Mouse (Mus musculus) heart, embryonic 10.5 days (tissue): ENCODE measurements around the gene Fkrp. TPM values are rescaled to one million over a fixed set of nuclear protein-coding genes. Genes with fewer than 3 reads are reported as not detected.

Experiments used
- DNase-seq: peaks from one replicate; pipeline ENCODE4 v3.0.0-alpha.2; 2017; ENCODE audit warnings: low spot score
- H3K27ac ChIP-seq: fragments of 300-500 bp; sonication (generic); 2 replicates; pipeline ENCODE4 v1.5.1; 2016; ENCODE audit warnings: mild to moderate bottlenecking
- H3K27me3 ChIP-seq: fragments of 300-500 bp; sonication (generic); 2 replicates; pipeline ENCODE4 v1.6.1; 2016; ENCODE audit warnings: mild to moderate bottlenecking; ENCODE audit not compliant: poor library complexity, insufficient read depth, severe bottlenecking
- H3K36me3 ChIP-seq: fragments of 300-500 bp; sonication (generic); 2 replicates; pipeline ENCODE4 v1.6.1; 2016; ENCODE audit warnings: mild to moderate bottlenecking, moderate library complexity
- H3K4me1 ChIP-seq: fragments of 300-500 bp; sonication (generic); 2 replicates; pipeline ENCODE4 v1.6.1; 2016; ENCODE audit warnings: mild to moderate bottlenecking
- H3K4me3 ChIP-seq: fragments of 300-500 bp; sonication (generic); 2 replicates; pipeline ENCODE4 v1.5.1; 2016; ENCODE audit warnings: mild to moderate bottlenecking, moderate library complexity
- H3K9me3 ChIP-seq: fragments of 300-500 bp; sonication (generic); 2 replicates; pipeline ENCODE4 v1.6.1; 2016; ENCODE audit warnings: mild to moderate bottlenecking, moderate library complexity
- whole genome bisulfite sequencing: fragments of 180-500 bp; shearing (Covaris S2); methylation state at CpG from one replicate; pipeline ENCODE4 v1.1.7; 2016; 5-methylcytosine and 5-hydroxymethylcytosine counted together
- polyA plus RNA-seq: library from polyadenylated mRNA; unstranded; fragments of >200 nt; fragmentation: Nextera tagmentation; extraction: Ambion mirVana; gene quantifications from 2 replicates; pipeline ENCODE4 v1.2.1, GENCODE M21; 2016

Gene Fkrp
- polyA plus RNA-seq, 1 experiment from 2014 or later: 29.5 TPM

DNA sequence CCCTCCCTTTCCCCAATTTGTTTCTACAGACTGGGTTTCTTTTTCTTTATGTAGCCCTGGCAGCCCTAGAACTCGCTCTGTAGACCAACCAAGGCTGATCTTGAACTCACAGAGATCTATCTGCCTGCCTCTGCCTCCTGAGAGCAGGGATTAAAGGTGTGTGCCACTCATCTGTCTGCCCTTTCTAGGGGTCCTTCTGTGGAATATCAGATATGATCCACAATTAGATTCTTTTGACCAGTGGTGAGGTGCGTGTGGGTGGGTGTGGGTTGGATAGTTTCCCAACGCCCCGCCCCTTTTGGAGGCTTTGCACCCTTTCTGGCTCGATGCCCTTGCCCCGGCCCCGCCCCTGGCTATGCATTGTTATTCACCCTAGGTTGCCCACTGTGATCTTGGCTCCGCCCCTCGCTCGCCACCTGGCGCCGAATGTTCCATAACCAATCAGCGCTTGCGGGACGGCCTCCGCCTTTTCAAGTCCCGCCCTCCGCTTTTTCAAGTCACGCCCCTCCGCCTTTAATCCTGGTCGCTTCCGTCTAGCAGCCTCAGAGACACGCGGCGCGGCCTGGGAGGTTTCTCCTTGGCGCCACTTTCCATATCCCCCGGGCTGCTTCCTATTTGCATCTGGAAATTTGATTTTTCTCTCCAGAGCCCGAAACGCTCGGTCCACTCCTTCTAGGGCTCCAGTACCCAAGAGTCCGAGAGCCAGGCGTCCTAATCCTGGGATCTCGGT lies 35.5 kb downstream of the Fkrp start, which contains the start of gene Slc1a5:
Slc1a5 (plus strand) TSS at position 516 of the 730 bp plus-strand sequence.
- Histone ChIP-seq H3K4me3 (peak within 1 kb of the TSS; percentile 82), H3K4me1 (peaks cover 43% of the 10 kb centered on the region), H3K27me3 (no peaks in the 10 kb centered on the region), H3K27ac (peak within 1 kb of the TSS; percentile 90), H3K36me3 (peaks cover under 1% of the 10 kb centered on the region; the same call in 1 of the 2 replicates), H3K9me3 (no peaks in the 10 kb centered on the region)
- peak; percentile 98 for DNase-seq
- 3% methylated on average over 34 of the region's 34 CpGs for WGBS

DNA sequence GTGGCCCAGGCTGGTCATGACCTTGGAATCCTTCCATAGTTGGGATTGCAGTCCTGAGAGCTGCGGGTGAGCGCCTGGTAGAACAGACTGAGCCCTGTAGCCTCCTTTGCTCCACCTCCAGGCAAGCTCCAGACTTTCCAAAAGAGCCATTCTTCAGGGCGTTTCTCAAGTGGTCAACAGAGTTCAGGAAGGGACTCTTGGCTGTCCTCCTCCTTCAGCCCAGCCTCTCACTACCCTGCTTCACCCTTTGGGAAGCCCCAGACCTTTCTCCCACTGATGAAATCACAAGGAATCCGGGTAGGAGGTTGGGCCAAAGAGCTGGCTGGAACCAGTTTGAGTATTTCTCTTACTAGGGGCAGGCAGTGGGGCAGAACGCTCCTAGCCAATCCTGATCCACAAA lies 36.5 kb downstream of the Fkrp start:
- 59% methylated on average over 5 of the region's 5 CpGs for WGBS
- no peaks in the 10 kb centered on the region for H3K9me3 ChIP-seq
- peaks cover 41% of the 10 kb centered on the region for H3K4me1 ChIP-seq
- H3K27ac ChIP-seq: no peak overlapping the region
- no peaks in the 10 kb centered on the region for H3K27me3 ChIP-seq
- no peaks in the 10 kb centered on the region for H3K36me3 ChIP-seq
- DNase-seq: no peak
- no peak overlapping the region for H3K4me3 ChIP-seq

DNA sequence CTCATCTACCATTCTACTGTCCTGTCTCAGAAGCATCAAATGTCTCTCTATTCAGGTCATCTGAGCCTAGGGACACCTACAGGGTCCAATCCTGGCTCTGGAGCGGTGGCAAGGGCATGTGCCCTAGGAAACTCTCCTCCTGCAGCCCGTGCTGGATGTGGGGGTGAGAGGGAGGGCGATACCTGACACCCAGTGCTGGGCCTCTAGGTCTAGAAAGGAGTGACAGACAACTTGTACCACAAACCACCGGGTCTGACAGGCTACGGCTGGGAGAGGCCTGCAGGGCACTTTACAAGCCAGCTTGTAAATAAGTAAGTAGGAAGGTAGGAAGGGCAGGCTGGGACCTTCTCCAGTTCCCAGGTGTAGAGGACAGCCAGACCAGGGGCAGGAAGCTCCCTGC lies 40.6 kb downstream of the Fkrp start:
- H3K36me3 ChIP-seq: no peaks in the 10 kb centered on the region
- peaks cover 7% of the 10 kb centered on the region for H3K9me3 ChIP-seq
- WGBS: 49% methylated on average over 5 of the region's 5 CpGs
- H3K4me1 ChIP-seq: peaks cover 7% of the 10 kb centered on the region; the same call in 1 of the 2 replicates
- no peak for DNase-seq
- H3K4me3 ChIP-seq: no peak overlapping the region
- H3K27me3 ChIP-seq: no peaks in the 10 kb centered on the region
- H3K27ac ChIP-seq: no peak overlapping the region

DNA sequence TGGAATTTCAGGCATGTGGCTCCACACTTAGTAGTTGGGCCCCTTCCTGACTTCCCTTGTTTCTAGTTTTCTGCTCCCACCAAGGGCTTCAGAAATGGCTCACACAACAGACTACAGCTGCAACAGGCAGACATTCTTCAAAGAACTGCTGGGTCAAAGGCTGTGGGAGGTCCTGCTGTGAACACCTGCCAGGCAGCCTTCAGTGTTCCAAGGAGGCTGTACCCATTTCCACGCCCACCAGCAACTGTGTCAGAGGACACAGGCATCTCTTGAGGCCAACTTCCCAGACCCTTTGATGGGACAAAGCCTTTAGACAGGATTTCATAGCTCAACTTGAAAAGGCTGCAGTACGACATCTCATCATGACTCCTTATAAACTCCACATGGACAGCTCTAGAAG lies 50.1 kb downstream of the Fkrp start:
- peaks cover 18% of the 10 kb centered on the region for H3K4me1 ChIP-seq
- H3K4me3 ChIP-seq: no peak overlapping the region
- H3K9me3 ChIP-seq: peaks cover 3% of the 10 kb centered on the region; the same call in 1 of the 2 replicates
- 50% methylated on average over 2 of the region's 2 CpGs for WGBS
- no peaks in the 10 kb centered on the region for H3K36me3 ChIP-seq
- DNase-seq: no peak
- H3K27me3 ChIP-seq: no peaks in the 10 kb centered on the region
- H3K27ac ChIP-seq: peak overlapping the region; percentile 25; the same call in 1 of the 2 replicates

DNA sequence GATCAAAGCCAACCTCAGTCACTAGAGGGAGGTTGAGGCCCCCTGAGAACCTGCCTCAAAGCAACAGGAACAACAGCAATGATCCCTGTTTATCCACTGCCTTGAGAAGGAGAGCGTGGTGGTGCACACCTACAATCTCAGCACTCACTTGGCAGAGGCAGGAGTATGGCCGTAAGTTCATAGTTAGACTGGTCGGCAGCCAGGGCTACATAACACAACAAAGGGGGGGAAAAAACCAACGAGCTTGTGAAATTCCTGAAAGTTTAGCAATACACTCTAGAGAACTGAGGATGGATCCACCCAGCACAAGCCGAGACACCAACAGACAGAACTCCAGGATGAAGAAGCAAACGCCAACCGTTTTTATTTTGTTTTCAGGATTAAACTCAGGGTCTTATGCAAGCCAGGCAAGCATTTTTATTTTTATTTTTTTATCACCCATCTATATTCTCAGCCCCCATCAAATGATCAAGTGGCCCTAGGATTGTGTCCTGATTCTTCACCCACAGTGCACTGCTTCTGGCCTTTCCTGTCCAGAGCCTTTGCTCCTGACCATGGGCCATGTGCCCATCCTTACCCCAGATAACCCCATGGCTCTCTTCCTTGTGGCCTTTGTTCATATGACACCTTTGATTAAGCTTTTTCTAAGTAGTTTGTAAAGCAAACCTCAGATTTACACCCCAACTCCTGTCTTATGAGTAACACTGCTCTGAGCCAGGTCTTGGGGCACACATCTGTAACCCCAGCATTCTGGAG lies 52.9 kb downstream of the Fkrp start:
- H3K27ac ChIP-seq: no peak overlapping the region
- no peaks in the 10 kb centered on the region for H3K27me3 ChIP-seq
- DNase-seq: no peak
- WGBS: 83% methylated on average over 7 of the region's 7 CpGs
- no peaks in the 10 kb centered on the region for H3K9me3 ChIP-seq
- H3K36me3 ChIP-seq: no peaks in the 10 kb centered on the region
- no peak overlapping the region for H3K4me3 ChIP-seq
- peaks cover 28% of the 10 kb centered on the region for H3K4me1 ChIP-seq

DNA sequence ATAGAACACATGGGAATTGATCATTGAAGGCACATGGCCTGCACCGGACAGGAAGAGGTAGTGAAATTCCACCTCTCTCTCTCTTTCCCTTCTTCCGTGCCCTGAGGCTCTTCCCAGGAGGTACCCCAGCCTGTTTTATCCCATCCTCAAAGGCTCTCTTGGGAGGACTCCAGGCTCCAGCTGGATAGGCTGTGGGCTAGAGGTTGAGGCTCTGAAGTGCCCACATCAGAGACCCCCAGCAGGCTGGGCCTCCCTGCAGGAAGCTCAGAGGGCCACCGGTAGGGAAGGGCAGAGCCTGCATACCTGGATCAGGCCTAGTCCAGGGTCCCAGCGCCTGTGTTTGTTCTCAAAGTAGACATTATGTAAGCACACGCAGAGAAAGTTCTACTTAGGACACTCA lies 54.9 kb downstream of the Fkrp start:
- Histone ChIP-seq H3K9me3 (no peaks in the 10 kb centered on the region), H3K27me3 (no peaks in the 10 kb centered on the region), H3K4me3 (no peak overlapping the region), H3K36me3 (no peaks in the 10 kb centered on the region), H3K27ac (no peak overlapping the region), H3K4me1 (peaks cover 25% of the 10 kb centered on the region)
- no peak for DNase-seq
- WGBS: 42% methylated on average over 5 of the region's 5 CpGs

DNA sequence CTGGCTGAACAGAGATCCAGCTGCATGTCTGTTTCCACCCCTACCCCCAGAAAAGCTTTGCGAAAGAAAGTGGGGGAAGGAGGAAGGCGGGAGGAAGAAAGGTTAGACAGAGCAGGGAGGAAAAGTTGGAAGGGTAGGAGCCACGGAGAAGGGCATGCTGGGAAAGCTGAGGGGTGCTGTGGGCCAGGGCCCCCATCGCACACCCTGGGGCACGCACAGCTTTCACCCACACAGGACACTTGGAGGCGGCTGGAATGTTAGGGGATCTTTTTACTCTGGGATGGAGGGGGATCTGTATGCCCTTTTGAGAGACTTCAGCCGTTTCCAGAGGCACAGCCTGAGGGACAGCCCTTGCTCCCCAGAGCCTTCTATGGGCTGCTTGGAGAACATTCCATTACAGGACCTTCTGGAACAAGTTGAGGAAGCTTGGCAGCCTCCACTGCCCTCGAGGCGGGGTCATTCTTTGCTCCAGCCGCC lies 55.5 kb downstream of the Fkrp start:
- WGBS: 50% methylated on average over 10 of the region's 10 CpGs
- DNase-seq: no peak
- Histone ChIP-seq H3K9me3 (no peaks in the 10 kb centered on the region), H3K4me3 (no peak overlapping the region), H3K27me3 (no peaks in the 10 kb centered on the region), H3K27ac (peak overlapping the region; percentile 11; the same call in 1 of the 2 replicates), H3K36me3 (no peaks in the 10 kb centered on the region), H3K4me1 (peaks cover 19% of the 10 kb centered on the region)

DNA sequence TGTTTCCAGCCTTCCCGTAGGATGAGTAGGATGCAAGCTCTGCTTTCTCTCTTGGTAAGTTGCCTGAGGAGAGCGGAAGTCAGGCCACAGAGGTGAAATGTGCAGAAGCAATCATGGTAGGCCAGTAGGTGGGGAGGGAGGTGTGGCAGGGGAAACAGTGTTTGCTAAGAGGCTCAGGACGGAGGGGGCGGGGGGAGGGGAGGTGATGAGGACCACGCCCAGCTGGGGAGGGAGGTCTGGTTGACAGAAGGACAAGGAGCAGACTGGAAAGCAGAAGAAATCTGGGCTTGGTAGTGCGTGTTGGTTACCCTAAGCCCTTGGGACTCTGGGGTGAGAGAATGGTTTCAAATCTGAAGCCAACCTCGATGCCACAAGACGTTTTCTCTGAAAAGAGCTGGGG lies 56.2 kb downstream of the Fkrp start:
- H3K4me3 ChIP-seq: no peak overlapping the region
- no peak overlapping the region for H3K27ac ChIP-seq
- H3K27me3 ChIP-seq: no peaks in the 10 kb centered on the region
- DNase-seq: no peak
- no peaks in the 10 kb centered on the region for H3K36me3 ChIP-seq
- H3K9me3 ChIP-seq: no peaks in the 10 kb centered on the region
- WGBS: 14% methylated on average over 8 of the region's 8 CpGs
- peaks cover 23% of the 10 kb centered on the region for H3K4me1 ChIP-seq

Other genes starting within 250 kb of the Fkrp start
- 18.3 and 20.0 TPM in 2 replicates for gene Arhgap35, start 201.7 kb downstream of the Fkrp start, polyA plus RNA-seq
- 0.19 and 0.30 TPM in 2 replicates for gene Ceacam15, start 141.0 kb downstream of the Fkrp start, polyA plus RNA-seq
- not detected in 2 replicates for gene Ceacam9, start 94.8 kb downstream of the Fkrp start, polyA plus RNA-seq
- 243 and 270 TPM in 2 replicates for gene Ap2s1, start 78.3 kb downstream of the Fkrp start, polyA plus RNA-seq
- gene Slc1a5, start 35.4 kb downstream of the Fkrp start, polyA plus RNA-seq: 47.0 TPM in 2 replicates
- 101 and 107 TPM in 2 replicates for gene Strn4, start 843 bp downstream of the Fkrp start, polyA plus RNA-seq
- gene Prkd2, start 26.2 kb upstream of the Fkrp start, polyA plus RNA-seq: 8.9 and 9.4 TPM in 2 replicates
- 5.0 and 7.2 TPM in 2 replicates for gene Dact3, start 58.6 kb upstream of the Fkrp start, polyA plus RNA-seq
- 3.0 and 6.3 TPM in 2 replicates for gene Gng8, start 75.1 kb upstream of the Fkrp start, polyA plus RNA-seq
- 0.15 and 0.51 TPM in 2 replicates for gene Ptgir, start 89.8 kb upstream of the Fkrp start, polyA plus RNA-seq
- 114 and 117 TPM in 2 replicates for gene Calm3, start 107.4 kb upstream of the Fkrp start, polyA plus RNA-seq
- 1.7 and 2.2 TPM in 2 replicates for gene Pnmal2, start 128.0 kb upstream of the Fkrp start, polyA plus RNA-seq
- 0.16 and 0.30 TPM in 2 replicates for gene Pnmal1, start 142.9 kb upstream of the Fkrp start, polyA plus RNA-seq
- gene Gm42372, start 166.4 kb upstream of the Fkrp start, polyA plus RNA-seq: 0.22 and 0.24 TPM in 2 replicates
- gene Ccdc8, start 176.0 kb upstream of the Fkrp start, polyA plus RNA-seq: 13.3 and 19.7 TPM in 2 replicates
- gene Ppp5c, start 211.2 kb upstream of the Fkrp start, polyA plus RNA-seq: 112 and 124 TPM in 2 replicates
- 18.2 and 31.3 TPM in 2 replicates for gene Hif3a, start 245.7 kb upstream of the Fkrp start, polyA plus RNA-seq